Mouse (Mus musculus) thymus, adult 2 months (tissue): ENCODE results near the gene Afg1l. TPM values are rescaled to one million over a fixed set of nuclear protein-coding genes. Genes with fewer than 3 reads are reported as not detected.

Experiments
- DNase-seq: peaks from one replicate; pipeline ENCODE4 v3.0.0; 2021
- H3K27ac ChIP-seq: fragments of 200-500 bp; 2 replicates; pipeline ENCODE4 v1.5.1; 2012; ENCODE audit warnings: low read length, control low read depth; ENCODE audit not compliant: control insufficient read depth, insufficient read depth
- H3K27me3 ChIP-seq: fragments of 200-500 bp; 2 replicates; pipeline ENCODE4 v1.6.1; 2012; ENCODE audit warnings: mild to moderate bottlenecking, low read length, moderate library complexity, mixed read lengths; ENCODE audit not compliant: control insufficient read depth, insufficient read depth
- H3K36me3 ChIP-seq: fragments of 200-500 bp; 2 replicates; pipeline ENCODE4 v1.6.1; 2012; ENCODE audit warnings: mild to moderate bottlenecking, low read length, moderate library complexity; ENCODE audit not compliant: control insufficient read depth, insufficient read depth
- H3K4me1 ChIP-seq: fragments of 200-500 bp; replicated peaks from 2 replicates; pipeline ENCODE4 v1.6.1; 2012; ENCODE audit warnings: low read length; ENCODE audit not compliant: control insufficient read depth, insufficient read depth
- H3K4me3 ChIP-seq: fragments of 200-500 bp; 2 replicates; pipeline ENCODE4 v1.5.1; 2012; ENCODE audit warnings: mild to moderate bottlenecking, low read length, control low read depth, moderate library complexity; ENCODE audit not compliant: control insufficient read depth, insufficient read depth
- CTCF ChIP-seq: fragments of 200-500 bp; IDR thresholded peaks from 2 replicates; pipeline ENCODE4 v1.5.1; 2012; ENCODE audit warnings: mild to moderate bottlenecking, control low read depth, low read length, moderate library complexity, borderline replicate concordance; ENCODE audit not compliant: control insufficient read depth, poor library complexity, insufficient read depth; ENCODE audit errors: extremely low read depth
- POLR2A ChIP-seq: fragments of 200-500 bp; IDR thresholded peaks from 2 replicates; pipeline ENCODE4 v1.6.1; 2012; ENCODE audit warnings: mild to moderate bottlenecking, low read length, control low read depth, moderate library complexity; ENCODE audit not compliant: control insufficient read depth, poor library complexity, insufficient read depth; ENCODE audit errors: extremely low read depth
- WGBS: fragments of 180-500 bp; shearing (Covaris S2); methylation state at CpG from one replicate; pipeline ENCODE4 v1.1.7; 2018; 5-methylcytosine and 5-hydroxymethylcytosine counted together
- polyA plus RNA-seq: library from polyadenylated mRNA; depleted of rRNA; stranded (reverse); fragments of >200 nt; gene quantifications from 2 replicates; pipeline ENCODE4 v1.2.3, GENCODE M21; 2012

The Afg1l gene
- polyA plus RNA-seq, 1 experiment = 3.7 TPM

DNA sequence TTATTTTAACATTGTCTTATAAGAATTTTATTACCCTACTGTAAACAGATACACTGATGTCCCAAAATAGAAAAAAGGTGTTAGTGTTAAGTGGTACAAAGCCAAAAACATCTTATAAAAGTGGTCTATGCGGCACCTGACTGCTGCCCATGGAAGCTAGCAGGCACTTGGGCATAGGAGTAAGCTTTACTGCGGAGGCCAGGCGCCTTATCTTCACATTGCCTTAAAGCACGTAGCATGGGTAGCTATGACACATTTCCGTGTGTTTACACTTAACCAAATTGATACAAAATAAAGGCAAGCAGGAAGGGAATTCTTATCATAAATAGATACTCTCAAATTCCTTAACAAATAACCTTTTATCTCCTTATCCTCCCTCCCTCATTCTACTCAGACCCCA, 135.7 kb downstream of the Afg1l start:
- TF ChIP-seq CTCF (no peak), POLR2A (no peak)
- H3K4me1 ChIP-seq = no peaks in the 10 kb centered on the region
- WGBS = 98% methylated on average over 5 of the region's 5 CpGs

DNA sequence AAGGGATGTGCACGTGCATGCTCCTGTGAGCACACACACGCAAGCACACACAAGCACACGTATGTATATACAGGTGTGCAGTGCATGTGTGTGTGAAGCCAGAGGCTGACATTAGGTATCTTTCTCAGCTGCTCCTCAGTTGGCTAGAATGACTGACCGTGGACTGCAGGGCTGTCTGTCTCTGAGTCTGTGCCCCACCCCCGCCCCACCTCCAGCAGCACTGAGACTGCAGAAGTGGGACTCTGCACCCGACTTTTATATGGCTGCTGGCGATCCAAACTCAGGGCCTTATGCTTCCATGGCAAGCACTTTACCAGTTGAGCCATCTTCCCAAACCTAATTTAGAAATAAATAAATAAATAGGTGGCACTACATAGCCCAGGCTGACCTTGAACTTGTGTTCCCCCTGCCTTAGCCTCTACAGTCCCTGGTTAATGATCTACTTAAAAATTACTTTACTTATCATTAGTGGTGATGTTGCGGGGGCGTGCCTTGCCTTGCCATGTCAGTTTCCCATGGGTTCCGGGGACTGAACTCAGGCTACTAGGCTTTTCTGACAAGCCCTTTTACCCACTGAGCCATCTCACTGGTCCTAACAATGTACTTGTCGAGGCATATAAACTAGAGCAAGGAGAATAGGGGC, 136.4 kb downstream of the Afg1l start:
- Histone ChIP-seq H3K27ac (no peak overlapping the region), H3K27me3 (no peaks in the 10 kb centered on the region), H3K4me1 (no peaks in the 10 kb centered on the region), H3K4me3 (no peak overlapping the region), H3K36me3 (no peaks in the 10 kb centered on the region)
- WGBS = 96% methylated on average over 11 of the region's 11 CpGs
- no peak for DNase-seq
- TF ChIP-seq CTCF (no peak), POLR2A (no peak)

More for the DNA sequence above, 135.7 kb downstream of the Afg1l start:
- DNase-seq = no peak
- Histone ChIP-seq H3K27me3 (no peaks in the 10 kb centered on the region), H3K36me3 (no peaks in the 10 kb centered on the region), H3K4me3 (no peak overlapping the region), H3K27ac (no peak overlapping the region)

DNA sequence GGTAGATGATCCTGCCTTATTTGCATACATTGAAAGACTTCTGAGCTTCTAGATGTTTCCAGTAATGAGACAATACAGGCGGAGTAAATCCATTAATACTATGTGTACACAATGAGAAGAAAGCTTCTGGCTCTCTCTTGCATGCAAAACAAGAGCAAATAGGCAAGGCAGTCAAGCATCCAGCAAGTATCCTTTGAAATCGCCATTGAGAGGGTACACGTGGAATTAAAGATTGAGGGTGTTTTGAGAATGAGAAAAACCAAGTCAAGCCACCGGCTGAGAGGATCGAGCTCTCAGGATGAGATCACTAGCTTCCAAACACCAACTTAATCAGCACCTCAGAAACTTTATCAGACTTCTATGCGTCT, 138.0 kb downstream of the Afg1l start:
- no peak overlapping the region for H3K4me3 ChIP-seq
- TF ChIP-seq POLR2A = no peak
- TF ChIP-seq CTCF = no peak
- no peak for DNase-seq
- no peaks in the 10 kb centered on the region for H3K36me3 ChIP-seq
- H3K27me3 ChIP-seq = no peaks in the 10 kb centered on the region
- 95% methylated on average over 6 of the region's 6 CpGs for WGBS
- no peaks in the 10 kb centered on the region for H3K4me1 ChIP-seq
- no peak overlapping the region for H3K27ac ChIP-seq

DNA sequence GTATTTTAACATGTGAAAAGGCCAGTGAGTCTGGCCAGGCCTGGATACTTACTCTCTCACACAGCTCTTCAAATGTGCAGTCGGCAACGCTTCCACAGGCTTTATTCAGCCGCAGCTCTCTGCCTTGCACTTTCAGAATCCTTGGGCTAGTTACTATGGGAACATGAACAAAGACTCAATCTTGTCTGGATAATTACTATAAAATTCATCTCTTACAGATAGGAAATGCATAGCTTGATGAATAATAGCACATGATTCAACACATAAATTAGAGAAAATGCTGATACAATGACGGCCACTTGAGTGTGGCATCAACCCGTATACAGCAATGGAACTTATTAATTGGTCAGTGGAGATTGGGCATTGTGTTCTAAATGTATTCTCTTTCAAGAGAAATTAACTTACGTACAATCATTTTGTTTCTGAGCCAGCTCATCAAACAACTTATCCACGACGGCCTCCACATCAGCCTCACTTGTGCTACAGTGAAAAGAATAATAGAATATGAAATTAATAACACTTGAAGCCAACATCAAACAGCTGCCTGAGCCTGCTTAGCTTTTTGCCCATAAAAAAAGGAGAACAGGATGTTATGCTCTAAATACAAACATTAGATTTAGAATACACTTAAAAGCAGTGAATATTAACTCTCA, 138.5 kb downstream of the Afg1l start:
- H3K27me3 ChIP-seq = no peaks in the 10 kb centered on the region
- H3K4me1 ChIP-seq = no peaks in the 10 kb centered on the region
- no peak overlapping the region for H3K27ac ChIP-seq
- no peak for DNase-seq
- WGBS = 98% methylated on average over 8 of the region's 8 CpGs
- TF ChIP-seq POLR2A (no peak), CTCF (no peak)
- no peaks in the 10 kb centered on the region for H3K36me3 ChIP-seq
- H3K4me3 ChIP-seq = no peak overlapping the region

DNA sequence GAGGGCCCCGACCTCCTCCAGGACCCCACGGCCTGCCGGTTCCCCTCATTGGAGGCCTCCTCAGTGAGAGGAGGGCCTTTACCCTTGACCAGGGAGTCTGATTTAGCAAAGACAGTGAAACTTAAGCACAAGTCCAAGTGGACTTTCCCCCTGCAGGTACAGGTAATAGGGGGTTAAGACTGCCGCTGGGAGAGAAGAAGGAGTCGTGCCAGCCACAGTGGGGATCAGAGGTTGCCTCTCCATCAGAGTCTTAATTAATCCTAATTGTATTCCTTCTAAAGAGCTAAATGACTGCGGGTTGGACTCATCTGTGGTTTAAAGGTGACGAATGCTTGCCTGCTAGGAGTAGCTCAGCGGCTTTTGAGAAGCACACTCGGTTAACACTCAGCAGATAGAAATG, 139.9 kb downstream of the Afg1l start:
- DNase-seq = no peak

DNA sequence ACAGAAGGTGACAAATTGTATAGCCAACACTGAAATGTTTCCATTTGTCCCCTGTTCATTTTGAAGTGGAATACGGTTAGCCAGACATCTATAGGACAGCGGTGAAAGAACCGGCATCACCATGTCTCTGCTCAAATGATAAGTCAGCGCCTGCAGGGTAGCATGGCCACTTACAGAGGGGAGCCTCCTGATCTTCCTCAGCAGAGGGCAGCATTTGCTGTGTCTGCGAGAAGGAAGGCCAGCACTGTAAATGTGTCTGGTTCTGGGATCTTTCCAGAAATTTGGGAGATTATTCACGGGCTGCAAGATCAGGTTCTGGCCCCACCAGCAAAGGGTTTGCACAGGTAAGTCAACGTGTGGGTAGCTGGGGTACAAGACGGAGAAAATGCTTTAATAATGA, 150.8 kb downstream of the Afg1l start:
- no peak overlapping the region for H3K4me3 ChIP-seq
- no peak for DNase-seq
- no peaks in the 10 kb centered on the region for H3K4me1 ChIP-seq
- WGBS = 92% methylated on average over 8 of the region's 8 CpGs
- TF ChIP-seq POLR2A = no peak
- no peak for TF ChIP-seq CTCF
- no peak overlapping the region for H3K27ac ChIP-seq
- H3K36me3 ChIP-seq = no peaks in the 10 kb centered on the region
- no peaks in the 10 kb centered on the region for H3K27me3 ChIP-seq

More for the DNA sequence above, 139.9 kb downstream of the Afg1l start:
- TF ChIP-seq CTCF (no peak), POLR2A (no peak)
- no peak overlapping the region for H3K27ac ChIP-seq
- no peaks in the 10 kb centered on the region for H3K27me3 ChIP-seq
- WGBS = 95% methylated on average over 9 of the region's 9 CpGs
- H3K4me1 ChIP-seq = no peaks in the 10 kb centered on the region
- H3K36me3 ChIP-seq = no peaks in the 10 kb centered on the region
- no peak overlapping the region for H3K4me3 ChIP-seq

DNA sequence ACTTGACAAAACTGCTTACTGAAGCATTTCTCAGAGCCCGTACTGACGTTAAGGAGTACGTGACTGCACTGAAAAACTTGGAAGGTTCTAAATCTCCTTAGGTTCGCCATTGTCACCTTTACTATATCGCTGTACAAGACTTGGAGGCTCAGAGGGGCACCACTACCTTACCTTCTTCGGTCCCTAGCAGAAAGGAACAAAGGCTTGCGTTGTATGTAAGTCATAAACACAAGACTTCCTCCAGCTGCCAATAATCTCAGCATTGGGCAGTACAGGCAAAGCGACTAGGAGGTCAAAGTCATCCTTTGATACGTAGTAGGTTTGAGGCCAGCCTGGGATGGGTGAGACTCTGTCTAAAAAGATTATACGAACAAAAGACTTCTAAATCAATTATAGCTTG, 153.1 kb downstream of the Afg1l start:
- Histone ChIP-seq H3K36me3 (no peaks in the 10 kb centered on the region), H3K4me1 (no peaks in the 10 kb centered on the region), H3K27ac (no peak overlapping the region), H3K4me3 (no peak overlapping the region), H3K27me3 (no peaks in the 10 kb centered on the region)
- DNase-seq = no peak
- TF ChIP-seq POLR2A (no peak), CTCF (no peak)
- 98% methylated on average over 10 of the region's 10 CpGs for WGBS
